Mouse (Mus musculus): ENCODE measurements around the gene Gm20481.

GRCm38 (mm10) chr17:34934830-34935229, 34.9 kb upstream of the Gm20481 start:
- no peak for TF ChIP-seq POLR2A (IDR thresholded peaks at IDR 0.05; ENCODE audit: control insufficient read depth, low read depth, low read length)
- TF ChIP-seq CTCF (IDR thresholded peaks at IDR 0.05; ENCODE audit: control insufficient read depth, insufficient read depth, insufficient replicate concordance, low read depth, low read length): no peak

All from testis, adult 2 months (tissue).